Mouse (Mus musculus) thymus, postnatal 10 days (tissue): ENCODE results near the gene N6amt1.

Experiments used
- DNase-seq, 2 experiments: peaks; one replicate each; pipeline ENCODE4 v3.0.0; 2021; ENCODE audit warnings: low spot score in 2 of 2

The N6amt1 gene

GRCm38 (mm10) chr16:87384366-87384765, 30.4 kb downstream of the N6amt1 start:
- DNase-seq, result no peak

DNA sequence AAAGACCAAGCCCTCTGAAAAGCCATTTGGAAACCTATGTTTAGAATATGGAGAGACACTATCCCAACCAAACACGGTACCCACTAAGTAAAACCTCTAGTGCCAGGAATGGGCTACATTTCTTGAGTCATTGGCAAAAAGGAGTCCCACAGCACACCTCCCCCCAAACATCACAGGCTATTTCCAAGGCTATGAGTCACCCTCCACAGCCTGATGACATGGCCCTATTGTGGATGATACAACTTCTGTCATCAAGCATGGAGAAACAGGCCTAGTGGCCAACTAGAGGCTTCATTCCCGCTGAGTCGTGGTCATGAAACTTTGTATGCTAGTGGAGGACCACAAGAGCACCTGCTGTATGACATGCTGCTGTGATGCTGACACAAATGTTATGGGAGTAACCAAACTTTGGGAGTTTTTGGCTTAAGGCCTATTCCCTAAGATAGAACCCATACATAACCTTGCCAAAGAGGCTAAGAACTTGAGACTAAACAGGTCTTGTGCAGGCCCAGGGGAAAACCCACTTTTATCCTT, 33.5 kb downstream of the N6amt1 start:
- DNase-seq, result no peak

GRCm38 (mm10) chr16:87393813-87394548, 40.0 kb downstream of the N6amt1 start:
- DNase-seq, result peak in 1 of 2 experiments; percentile 32

GRCm38 (mm10) chr16:87405001-87405400, 51.0 kb downstream of the N6amt1 start:
- no peak for DNase-seq
